Mouse (Mus musculus) fat pad, adult 2 months (tissue): ENCODE data around the gene Tctn1.
A peak's percentile ranks its signal among the peaks of the same experiment; 100 is the strongest.

ENCODE experiments used
- DNase-seq: peaks from one replicate; pipeline ENCODE4 v3.0.0-alpha.2; 2011; ENCODE audit warnings: low read depth, low spot score; ENCODE audit errors: extremely low read depth

The Tctn1 gene

GRCm38 (mm10) chr5:122247934-122248333, 16.3 kb downstream of the Tctn1 start:
- DNase-seq, result no peak

DNA sequence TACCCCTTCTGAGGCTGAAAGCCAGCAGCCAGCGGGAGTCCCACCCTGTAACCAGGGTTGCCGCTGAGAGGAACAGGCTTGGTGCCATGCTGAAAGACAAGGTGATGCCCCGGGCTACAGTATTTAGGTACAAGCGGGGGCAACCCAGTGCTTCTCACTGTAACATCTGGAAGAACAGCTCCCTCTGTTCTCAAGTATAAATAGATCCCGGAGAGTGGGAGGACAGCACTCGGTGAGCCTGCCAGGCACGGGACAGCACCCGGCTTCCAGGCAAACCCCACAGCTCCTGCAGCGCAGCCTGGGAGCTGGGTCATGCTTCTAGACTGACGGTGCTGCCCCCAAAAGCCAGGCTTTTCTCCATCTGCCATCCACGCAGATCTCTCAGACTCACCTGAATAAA, 16.7 kb downstream of the Tctn1 start:
- DNase-seq, result no peak

DNA sequence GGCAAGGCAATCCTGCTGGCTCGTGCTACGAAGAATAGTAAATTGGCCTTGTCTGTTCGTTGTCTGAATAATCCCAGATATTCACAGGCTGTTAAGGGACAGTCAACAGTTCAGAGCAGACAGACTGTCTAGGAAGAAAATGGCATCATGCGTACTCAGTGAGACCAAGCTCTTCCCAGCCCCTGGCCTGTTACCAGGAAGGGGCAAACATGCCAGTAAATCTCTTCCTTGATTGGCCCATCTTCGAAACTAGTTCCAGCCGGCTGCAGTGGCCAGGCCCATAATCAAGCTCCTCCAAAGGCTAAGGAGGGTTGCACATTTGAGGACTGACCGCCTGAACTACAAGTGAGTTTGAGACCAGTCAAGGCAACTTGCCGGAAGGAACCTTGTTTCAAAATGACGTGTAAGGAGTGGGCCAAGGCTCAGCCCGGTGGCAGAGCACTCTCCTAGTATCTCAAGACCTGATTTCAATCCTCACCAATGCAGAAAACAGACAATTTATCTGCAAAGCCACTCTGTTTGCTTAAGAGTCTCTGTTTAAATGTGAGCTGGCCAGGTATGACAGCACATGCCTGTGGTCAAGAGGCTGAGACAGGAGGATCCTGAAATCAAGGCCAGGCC, 17.6 kb downstream of the Tctn1 start:
- DNase-seq, result no peak

DNA sequence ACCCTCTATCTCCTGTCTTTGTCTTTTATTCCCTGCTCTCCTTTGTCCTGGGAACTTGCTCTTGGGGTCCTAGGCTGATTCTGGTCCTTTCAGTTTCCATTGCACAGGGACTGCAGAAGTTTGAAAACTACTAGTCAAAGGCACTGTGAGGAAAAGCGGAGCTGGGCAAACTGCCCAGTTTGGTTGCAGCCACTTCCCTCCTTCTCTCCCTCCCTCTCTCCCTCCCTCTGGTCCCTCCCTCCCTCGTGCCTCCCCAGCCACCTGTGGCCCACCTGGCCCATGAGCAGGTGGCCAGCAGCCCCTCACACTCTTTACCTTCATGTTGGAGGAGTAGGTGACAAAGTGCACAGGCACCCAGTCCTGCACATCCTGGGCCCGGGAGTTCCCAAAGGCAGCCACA, 19.1 kb downstream of the Tctn1 start:
- no peak for DNase-seq

DNA sequence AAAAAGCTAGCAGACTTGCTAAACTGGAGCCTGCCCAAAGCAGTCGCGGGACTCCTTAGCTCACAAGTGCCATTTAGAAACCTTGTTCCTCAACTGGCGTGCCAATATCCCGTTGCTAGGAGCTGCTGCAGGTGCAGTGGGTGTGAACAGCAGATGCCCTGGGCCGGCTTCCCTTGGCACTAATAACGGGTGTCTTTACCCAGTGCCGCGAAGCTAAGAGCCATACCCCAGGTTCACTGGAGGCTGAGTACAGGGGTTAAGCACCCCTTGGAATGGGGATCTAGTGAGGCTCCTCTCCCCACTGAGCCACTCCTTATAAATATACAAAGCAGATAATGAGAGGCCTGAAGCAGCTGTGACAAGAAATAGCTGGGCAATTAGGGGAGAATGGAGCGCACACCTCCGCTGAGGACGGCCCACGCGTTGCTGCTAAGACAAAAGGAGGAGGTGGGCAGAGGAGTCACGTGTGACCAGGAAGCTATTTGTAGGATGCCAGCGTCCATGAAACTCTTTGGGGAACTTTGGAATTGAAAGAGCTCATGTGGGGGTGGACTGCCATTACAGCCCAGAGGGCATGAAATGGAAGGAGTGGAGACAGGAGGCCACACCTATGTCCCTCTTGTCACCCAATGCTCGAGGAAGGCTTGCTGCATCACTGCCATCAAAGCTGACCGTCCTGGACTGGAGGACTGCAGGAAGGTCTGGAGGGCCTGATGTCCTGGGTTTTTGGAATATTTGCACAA, 20.3 kb downstream of the Tctn1 start:
- peak; percentile 42 for DNase-seq

DNA sequence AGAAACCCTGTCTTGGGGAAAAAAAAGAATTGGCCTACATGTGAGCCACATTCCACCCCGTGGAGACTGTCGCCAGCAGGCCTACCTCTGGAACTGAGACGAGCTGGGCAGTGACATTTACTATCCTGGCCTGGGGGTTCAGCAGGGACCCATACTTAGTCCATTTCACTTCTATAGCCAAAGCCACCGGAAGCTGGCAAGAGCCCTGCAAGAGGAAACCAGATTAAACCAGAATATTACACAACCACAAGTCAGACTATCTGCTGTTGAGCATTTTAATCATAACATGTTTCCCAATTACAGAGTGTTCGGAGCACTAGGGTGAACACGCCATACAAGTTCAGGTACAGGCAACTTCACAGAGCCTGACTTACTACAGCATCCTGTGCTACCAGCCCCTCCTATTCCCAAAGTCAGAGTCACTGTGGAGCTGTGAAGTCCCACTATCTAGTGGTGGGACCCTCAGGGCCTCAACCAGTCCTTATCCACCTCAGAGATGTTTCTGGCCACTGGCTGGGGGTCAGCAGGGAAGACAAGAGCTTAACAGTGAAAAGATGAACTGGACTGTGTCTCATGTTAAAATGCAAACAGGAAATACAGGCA, 21.6 kb downstream of the Tctn1 start:
- peak; percentile 42 for DNase-seq

- DNase-seq, result no peak
These were observed 23.3 kb downstream of the Tctn1 start for GRCm38 (mm10) chr5:122240989-122241388.

DNA sequence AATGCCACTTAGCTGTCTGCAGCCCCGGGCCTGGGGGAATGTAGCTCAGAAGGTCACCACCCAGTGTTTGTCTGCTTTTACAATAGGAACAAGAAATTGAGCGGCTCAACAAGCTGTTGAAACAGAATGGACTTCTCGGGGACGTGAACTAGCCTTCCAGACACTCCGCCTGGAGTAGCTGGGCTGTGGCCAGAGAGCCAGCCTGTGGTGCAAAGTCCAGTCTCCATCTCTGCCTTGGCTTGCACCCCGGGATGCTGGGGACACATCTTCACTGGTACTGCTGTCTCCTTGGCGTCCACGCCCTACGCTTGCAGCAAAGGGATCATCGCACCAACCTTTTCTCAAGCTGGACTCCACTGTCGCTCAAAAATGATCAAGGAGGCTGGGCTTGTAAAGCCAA, 23.7 kb downstream of the Tctn1 start:
- DNase-seq, result no peak

DNA sequence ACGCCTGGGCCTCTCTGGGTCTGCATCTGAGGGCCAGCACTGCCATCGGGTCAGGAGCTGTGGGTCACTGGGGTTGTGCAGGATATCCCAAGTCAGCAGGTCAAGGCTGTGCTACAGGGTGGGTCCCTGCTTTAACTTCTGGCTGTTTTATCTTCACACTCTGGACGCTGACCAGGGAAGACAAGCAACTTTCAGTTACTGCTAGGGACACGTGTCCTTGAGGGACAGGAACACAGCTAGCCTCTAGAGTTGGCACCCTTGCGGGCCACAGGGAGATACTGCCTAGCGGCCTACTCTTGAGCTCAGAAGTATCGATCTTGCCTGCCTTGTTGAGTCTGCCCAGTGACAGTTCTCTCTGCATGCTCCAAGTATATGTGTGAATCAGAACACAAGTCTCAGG, 24.6 kb downstream of the Tctn1 start:
- no peak for DNase-seq

GRCm38 (mm10) chr5:122237200-122237599, 27.1 kb downstream of the Tctn1 start:
- no peak for DNase-seq

DNA sequence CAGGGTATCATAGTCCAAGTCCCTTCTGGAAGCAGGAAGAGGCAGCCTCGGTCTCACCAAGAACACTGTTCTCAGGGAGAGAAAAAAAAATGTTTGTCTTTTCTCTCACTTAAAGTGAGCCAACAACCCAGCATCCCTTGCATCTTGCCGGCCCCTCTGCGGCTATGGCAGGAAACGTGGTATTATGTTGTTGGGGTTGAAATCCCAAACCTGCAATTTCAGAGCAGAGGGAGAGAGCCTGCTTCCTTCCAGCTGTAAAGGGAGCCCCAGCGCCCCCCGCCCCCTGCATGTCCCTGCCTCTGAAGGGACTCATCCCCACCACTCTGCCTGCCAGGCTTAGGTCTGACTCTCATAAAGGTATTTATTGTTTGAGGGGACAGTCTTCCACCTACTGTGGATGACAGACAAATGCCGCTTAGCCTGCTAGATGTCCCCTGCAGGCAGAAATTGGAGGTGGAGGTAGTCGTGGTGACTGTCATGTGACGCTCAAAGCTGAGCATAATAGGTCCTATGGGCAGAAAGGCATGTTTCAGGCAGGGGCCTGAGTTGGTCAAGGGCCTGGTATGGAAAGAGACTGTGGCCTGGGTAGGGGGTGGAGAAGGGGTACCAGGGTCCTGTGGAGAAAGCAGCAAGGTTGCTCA, 28.9 kb downstream of the Tctn1 start:
- DNase-seq, result no peak

DNA sequence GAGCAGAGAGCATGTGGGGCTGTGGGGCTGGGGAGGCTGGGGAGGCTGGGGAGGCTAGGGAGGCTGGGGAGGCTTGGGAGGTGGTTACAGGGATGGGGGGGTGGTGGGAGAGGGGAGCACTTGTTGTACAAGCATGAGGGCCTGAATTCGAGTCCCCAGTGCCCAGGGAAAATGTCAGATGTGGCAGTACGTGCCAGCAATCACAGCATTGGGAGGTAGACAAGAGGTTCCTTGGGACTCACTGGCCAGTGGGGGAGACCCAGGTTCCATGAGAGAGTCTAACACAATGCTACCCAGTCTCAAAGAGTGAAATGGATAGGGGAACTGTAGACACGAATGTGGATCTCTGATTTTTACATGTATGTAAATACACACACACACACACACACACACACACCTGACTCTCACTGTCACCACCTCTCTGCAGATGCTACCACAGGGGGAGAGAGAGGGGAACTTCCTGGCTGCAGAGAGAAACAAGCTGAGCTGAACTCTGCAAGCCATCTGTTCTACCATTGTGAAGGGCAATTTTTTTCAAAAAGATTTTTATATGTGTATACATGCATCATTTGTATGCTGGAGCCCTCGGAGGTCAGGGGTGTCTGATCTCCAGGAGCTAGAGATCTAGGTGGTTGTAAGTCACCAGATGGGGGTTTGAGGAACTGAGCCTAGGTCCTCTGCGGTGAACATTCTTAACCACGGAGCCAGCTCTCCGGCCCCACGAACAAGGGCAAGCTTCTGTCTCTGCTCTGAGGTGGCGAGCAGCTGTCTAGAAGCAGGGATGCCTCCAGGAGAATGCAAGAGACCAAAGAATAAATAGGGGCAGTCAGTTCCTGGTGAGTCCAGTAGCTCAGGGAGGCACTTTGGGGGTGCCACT, 29.7 kb downstream of the Tctn1 start:
- DNase-seq, result no peak

DNA sequence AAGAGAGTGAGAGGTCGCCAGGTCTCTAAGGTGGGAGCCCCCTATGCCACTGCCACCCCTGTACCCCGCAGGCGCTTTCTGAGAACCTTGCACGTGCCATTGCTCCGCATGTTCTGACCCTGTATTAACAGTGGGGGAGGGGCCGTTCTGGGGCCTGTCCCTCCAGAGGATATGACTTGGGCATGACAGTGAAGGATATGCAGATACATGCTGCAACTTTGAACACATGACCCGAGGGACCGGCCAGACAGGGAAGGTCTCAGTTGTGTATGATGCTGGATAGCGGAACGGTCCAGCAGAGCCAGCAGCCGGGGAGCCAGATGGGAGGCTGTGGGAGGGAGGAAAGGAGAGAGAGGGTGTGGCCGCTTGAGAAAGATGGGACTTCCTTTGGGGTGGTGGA, 30.6 kb downstream of the Tctn1 start:
- DNase-seq, result no peak

DNA sequence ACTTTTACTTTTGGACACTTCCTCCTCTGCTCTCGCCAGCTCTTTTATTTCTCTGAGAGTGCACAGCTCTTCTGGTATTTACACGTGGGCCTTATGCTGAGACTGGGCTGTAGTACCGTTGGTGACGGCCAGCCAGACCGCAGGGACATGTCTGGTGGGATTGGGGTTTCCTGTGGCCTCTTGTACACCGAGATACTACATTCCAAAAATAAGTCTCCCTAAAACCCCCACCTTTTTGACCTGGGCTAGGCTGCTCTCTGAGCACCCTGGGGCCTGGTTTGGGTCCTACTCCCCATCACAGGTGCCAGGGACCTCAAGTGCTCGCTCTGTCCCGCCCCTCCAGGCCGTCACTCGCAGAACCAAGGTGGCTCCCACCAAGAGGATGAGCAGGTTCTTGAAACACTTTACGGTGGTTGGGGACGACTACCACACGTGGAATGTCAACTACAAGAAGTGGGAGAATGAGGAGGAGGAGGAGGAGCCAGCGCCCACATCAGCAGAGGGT, 31.1 kb downstream of the Tctn1 start:
- no peak for DNase-seq

- no peak for DNase-seq
These were observed 32.3 kb downstream of the Tctn1 start for GRCm38 (mm10) chr5:122232004-122232403.

GRCm38 (mm10) chr5:122231431-122231830, 32.8 kb downstream of the Tctn1 start:
- DNase-seq, result no peak

GRCm38 (mm10) chr5:122230816-122231215, 33.4 kb downstream of the Tctn1 start:
- DNase-seq, result no peak

DNA sequence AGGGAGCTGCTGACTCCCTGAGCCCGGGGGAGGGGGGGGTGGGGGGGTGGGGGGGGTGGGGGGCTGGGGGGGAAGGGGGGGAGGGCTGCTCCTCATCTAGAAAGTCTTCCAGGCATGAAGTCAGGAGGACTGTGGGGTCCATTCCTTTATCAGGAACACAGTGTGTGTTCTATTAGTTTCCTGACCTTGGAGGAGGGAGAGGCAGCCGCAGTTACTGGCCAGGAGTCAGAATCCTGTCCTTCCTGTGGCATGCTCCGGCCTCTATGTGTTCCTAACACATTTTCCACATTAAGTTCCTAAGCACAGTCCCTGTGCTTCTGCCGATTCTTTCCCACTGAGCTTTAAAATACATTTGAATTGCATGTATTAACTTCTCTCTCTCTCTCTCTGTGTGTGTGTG, 35.5 kb downstream of the Tctn1 start:
- no peak for DNase-seq

GRCm38 (mm10) chr5:122228271-122228765, 35.9 kb downstream of the Tctn1 start:
- no peak for DNase-seq

- no peak for DNase-seq
These were observed 40.0 kb downstream of the Tctn1 start for GRCm38 (mm10) chr5:122224291-122224690.

DNA sequence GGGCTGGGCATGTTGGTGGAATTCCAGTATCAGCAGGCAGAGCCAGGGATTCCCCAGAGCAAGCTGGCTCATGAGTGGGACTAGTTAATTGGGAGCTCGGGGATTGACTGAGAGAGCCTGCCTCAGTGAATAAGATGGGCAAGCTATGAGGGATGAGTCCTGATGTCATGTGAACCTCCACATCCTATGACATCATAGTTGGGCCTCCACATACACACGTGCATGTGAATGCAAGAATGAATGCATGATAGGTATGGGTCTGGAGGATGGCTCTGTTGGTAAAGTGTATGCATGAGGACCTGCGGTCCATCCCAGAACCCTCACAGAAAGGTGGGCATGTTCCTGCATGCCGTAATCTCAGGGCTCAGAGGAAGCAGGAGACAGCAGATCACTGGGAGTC, 43.2 kb downstream of the Tctn1 start:
- no peak for DNase-seq
